Mouse (Mus musculus): ENCODE results near the gene Spdef.

Spdef gene

DNA sequence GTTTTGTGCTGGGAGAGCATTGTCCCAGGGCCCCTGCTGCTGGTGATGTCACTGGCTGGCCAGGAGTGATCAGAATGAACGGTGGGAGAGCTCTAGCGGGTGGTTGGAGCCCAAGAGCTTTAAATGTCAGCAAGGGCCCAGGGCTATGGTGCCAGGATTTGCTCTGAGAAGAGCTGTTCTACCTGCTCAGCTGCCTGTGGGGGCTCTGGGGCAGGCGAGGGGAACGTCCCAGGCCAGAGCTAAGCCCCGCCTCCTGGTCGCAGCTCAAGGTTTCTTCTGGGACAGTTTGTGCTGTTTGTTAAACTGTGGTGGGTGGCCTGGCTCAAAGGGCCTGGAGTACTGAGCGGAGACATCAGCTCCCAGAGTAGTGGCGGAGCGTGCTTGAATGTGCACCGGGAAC lies 3.3 kb downstream of the Spdef start:
- DNase-seq (ENCODE audit: extremely low spot score, low spot score): no peak

DNA sequence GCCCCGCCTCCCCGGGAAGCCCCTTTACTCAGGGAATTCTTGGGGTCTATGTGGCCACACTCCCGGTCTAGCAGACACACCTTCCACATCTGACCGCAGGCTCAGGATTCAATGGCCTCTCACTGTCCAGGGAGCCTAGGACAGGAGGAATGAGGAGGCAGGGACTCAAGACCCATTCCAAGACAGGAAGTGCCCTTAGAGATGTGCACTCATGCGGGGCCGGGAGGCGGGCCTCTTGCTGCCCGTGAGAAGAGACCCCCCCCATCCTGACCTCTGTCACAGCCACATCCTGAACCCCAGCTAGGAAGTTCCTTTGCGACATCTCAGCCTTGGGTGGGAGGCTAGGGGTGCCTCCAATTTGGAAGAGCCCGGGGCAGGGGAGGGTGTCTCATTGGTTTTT lies 3.7 kb downstream of the Spdef start:
- no peak for DNase-seq (ENCODE audit: extremely low spot score, low spot score)

GRCm38 (mm10) chr17:27724327-27724726 lies 4.4 kb downstream of the Spdef start:
- no peak for DNase-seq (ENCODE audit: extremely low spot score, low spot score)

GRCm38 (mm10) chr17:27721125-27721664 lies 7.6 kb downstream of the Spdef start:
- no peak for DNase-seq (ENCODE audit: extremely low spot score, low spot score)

DNA sequence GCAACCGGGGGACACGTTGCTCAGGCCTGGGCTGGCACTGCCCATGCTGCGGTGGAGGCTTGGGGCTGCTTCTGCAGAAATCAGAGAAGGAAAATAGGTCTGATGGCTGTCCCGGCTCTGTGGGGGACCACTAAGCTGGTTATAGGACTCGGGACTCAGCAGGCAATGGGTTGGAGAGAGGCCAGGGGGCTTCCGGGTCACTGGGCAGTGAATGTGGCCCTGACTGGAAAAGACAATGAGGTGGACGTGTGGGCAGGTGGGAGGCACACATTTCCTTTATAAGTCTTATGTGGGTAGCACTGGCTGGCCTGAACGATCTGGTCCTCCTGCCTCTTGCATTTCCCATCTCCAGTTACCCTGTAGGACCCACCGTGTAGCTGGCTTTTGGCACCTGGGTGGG lies 8.4 kb downstream of the Spdef start:
- DNase-seq (ENCODE audit: extremely low spot score, low spot score): no peak

- no peak for DNase-seq (ENCODE audit: extremely low spot score, low spot score)
Measured at GRCm38 (mm10) chr17:27719663-27720062, 9.1 kb downstream of the Spdef start.

GRCm38 (mm10) chr17:27718250-27718649 lies 10.5 kb downstream of the Spdef start:
- no peak for DNase-seq (ENCODE audit: extremely low spot score, low spot score)

- DNase-seq (ENCODE audit: extremely low spot score, low spot score): no peak
Measured at GRCm38 (mm10) chr17:27716804-27717203, 12.0 kb downstream of the Spdef start.

- DNase-seq (ENCODE audit: extremely low spot score, low spot score): no peak
Measured at GRCm38 (mm10) chr17:27712832-27713231, 15.9 kb downstream of the Spdef start.

- DNase-seq (ENCODE audit: extremely low spot score, low spot score): no peak
Measured at GRCm38 (mm10) chr17:27709650-27710049, 19.1 kb downstream of the Spdef start.

DNA sequence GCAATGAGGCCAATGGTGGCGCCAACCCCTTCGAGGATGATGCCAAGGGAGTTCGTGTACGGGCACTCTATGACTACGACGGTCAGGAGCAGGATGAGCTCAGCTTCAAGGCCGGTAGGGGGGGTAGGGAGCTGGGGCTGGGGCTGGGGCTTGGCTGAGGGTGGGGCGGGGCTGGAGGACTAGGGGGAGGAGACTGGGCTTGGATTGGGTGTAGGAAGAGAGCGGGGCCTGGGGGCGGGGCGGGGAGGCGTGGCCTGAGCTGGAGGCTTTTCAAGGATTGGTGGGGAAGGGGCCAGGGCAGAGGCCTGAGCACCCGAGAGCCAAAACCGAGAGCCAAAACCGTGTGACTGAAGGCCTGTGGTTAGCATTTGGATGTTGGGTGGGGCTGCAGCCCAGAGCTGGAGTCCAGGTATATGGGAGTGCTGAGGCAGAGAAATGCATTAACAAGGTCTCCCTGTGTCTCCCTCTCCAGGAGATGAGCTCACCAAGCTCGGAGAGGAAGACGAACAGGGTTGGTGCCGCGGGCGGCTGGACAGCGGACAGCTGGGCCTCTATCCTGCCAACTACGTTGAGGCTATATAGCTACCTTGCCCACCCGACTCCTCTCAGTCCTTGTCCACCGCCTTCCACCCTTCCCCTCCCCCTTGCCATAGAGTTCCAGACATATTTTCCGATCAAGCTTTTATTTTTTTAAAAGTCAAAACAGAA lies 20.6 kb downstream of the Spdef start:
- peak; percentile 98 for DNase-seq (ENCODE audit: extremely low spot score, low spot score)

DNA sequence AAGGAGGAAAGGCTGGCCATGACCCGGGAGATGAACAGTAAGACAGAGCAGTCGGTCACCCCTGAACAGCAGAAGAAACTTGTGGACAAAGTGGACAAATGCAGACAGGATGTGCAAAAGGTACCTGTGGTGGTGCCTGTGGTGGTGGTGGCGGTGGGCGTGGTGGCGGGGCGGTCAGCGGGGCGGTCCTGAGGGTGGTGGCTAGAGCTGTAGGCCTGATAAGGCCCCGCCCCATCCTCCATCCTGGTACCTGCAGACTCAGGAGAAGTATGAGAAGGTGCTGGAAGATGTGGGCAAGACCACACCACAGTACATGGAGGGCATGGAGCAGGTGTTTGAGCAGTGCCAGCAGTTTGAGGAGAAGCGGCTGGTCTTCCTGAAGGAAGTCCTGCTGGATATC lies 23.1 kb downstream of the Spdef start:
- DNase-seq (ENCODE audit: extremely low spot score, low spot score): no peak

GRCm38 (mm10) chr17:27703961-27704621 lies 24.7 kb downstream of the Spdef start:
- DNase-seq (ENCODE audit: extremely low spot score, low spot score): no peak

DNA sequence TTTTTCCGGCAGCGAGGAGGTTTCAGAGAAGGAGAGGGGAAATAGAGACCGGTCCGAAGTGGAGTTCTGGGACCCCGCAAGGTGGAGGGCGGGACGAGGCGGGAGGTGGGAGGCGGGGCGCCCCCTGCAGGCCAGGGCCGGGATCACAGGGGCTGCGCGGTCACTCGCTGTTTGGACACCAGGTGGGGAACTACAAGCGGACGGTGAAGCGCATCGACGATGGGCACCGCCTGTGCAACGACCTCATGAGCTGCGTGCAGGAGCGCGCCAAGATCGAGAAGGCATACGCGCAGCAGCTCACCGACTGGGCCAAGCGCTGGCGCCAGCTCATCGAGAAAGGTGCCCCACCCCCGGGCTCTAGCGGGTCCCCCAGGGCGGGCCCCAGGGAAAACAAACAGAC lies 26.2 kb downstream of the Spdef start:
- peak; percentile 73 for DNase-seq (ENCODE audit: extremely low spot score, low spot score)

GRCm38 (mm10) chr17:27701856-27702255 lies 26.9 kb downstream of the Spdef start:
- DNase-seq (ENCODE audit: extremely low spot score, low spot score): no peak

- no peak for DNase-seq (ENCODE audit: extremely low spot score, low spot score)
Measured at GRCm38 (mm10) chr17:27700812-27701211, 27.9 kb downstream of the Spdef start.

DNA sequence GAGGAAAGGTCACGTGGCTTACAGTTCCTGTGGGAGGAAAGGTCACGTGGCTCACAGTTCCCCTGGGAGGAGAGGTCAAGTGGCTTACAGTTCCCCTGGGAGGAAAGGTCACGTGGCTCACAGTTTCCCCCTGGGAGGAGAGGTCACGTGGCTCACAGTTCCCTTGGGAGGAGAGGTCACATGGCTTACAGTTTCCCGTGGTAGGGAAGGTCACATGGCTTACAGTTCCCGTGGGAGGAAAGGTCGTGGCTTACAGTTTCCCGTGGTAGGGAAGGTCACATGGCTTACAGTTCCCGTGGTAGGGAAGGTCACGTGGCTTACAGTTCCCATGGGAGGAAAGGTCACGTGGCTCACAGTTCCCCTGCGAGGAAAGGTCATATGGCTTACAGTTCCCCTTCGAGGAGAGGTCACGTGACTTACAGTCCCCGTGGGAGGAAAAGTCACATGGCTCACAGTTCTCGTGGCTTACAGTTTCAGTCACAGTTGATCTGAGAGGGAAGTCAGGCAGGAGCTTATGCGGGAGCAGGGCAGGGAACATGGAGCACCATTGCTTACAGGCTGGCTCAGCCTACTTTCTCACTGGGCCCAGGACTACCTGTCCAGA lies 29.0 kb downstream of the Spdef start:
- no peak for DNase-seq (ENCODE audit: extremely low spot score, low spot score)

DNA sequence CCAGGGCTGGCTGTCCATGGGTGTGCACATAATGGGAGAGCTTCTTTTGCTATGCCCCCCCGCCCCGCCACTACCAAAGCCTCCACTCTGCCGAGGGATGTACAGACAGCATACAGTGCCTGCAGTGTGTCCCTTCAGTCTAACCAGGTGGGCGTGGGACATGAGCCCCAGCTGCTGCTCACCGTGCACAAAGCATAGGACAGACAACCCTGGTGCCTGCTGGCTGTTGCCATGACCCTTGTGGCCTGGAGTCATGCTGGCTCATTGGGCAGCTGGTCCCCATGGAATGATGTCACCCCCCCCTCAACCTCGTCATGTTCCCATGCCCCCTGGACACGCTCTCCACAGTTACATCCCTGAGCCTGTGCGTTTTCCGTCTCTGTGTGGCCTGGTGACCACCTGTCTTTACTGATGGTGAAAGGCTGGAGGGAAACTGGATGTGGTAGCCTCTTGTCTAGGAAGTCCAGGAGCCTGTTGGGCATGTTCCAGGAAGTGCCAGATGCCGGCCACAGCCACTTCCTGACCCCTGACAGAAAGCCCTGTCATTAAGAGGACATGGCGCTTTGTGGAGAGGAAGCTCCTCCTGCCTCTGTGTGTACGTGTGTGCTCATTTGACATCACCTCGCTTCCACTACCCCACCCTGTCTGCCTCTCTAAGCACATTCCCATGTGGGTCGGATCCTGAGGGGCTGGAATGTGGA lies 37.6 kb downstream of the Spdef start:
- DNase-seq (ENCODE audit: extremely low spot score, low spot score): no peak

GRCm38 (mm10) chr17:27686395-27686794 lies 42.4 kb downstream of the Spdef start:
- no peak for DNase-seq (ENCODE audit: extremely low spot score, low spot score)

GRCm38 (mm10) chr17:27685550-27685913 lies 43.2 kb downstream of the Spdef start:
- peak; percentile 52 for DNase-seq (ENCODE audit: extremely low spot score, low spot score)

DNA sequence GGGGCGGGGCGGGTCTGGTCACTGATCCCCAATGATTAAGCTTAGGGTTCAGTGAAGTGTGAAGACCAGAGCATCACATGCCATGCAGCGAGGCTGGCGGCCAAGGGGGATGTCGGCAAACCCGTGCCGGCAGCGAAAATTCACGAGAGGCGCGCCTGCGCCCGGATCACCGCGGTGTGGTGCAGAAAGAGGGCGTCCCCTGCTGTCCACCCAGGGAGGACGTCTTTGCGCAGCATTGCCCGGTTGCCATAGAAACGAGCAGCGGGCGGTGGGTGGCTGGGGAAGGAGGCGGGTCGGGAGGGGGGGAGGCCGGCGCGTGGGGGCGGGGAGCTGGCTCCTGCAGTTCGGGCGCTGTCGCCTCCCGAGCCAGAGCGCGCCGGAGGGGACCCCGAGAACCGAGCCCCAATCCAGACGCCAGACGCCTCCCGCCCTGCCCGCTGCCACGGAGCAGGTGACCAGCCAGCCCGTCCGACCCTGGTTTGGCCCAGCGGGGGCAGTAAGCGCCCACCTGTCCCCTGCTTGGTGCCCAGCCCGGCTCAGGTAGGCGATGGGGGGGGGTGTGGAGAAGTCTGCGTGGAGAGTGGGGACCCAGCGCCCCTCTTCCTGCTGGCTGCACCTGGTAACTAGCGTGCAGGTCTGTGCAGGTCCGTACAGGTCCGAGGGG lies 43.7 kb downstream of the Spdef start:
- peak; percentile 77 for DNase-seq (ENCODE audit: extremely low spot score, low spot score)

Data from neural tube, embryonic 10.5 days (tissue).